Mouse (Mus musculus): ENCODE results near the gene Spi1.

GRCm38 (mm10) chr2:91154091-91154490 lies 71.9 kb downstream of the Spi1 start:
- TF ChIP-seq EP300 (IDR thresholded peaks at IDR 0.05; ENCODE audit: low read depth): no peak
- TF ChIP-seq CTCF (IDR thresholded peaks at IDR 0.05; ENCODE audit: low read depth): no peak
